Mouse (Mus musculus) A20 (cell line): ENCODE measurements around the gene Vsir.

Experiments
- DNase-seq: peaks from one replicate; pipeline ENCODE4 v3.0.0-alpha.2; 2011; ENCODE audit warnings: low read depth, low spot score

The Vsir gene

DNA sequence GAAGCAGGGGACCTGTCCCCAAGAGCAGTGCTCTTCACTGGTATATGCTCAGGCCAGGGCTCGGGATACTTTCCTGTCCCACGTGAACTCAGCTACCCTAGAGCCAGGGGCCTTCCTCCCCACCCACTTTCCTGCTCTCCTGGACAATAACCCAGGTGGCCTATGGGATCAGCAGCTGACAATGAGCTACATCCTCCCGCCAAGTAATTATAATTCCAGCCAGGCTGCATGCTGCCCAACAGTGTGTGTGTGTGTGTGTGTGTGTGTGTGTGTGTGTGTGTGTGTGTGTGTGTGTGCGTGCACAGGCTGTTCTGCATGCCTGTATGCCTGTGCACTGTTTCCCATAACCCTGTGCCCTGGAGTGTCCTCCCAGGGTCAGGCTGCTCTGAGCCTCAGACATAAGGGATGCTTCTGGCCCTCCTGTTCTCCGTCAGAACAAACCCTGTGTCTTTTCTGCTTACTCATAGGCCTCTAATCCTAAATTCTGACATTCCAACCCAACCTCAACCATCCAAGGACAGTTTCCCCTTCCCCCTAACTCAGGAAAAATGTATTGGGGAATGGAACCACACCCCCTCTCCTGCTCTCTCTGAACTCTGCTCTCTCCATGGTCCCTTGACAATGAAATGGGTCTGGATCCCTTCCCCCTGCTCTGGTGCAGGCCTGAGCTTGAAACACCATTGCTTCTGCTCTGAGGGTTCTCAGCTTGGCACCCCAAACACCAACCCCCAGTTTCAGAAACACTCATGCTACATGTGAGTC, 6.8 kb downstream of the Vsir start:
- DNase-seq, result no peak

DNA sequence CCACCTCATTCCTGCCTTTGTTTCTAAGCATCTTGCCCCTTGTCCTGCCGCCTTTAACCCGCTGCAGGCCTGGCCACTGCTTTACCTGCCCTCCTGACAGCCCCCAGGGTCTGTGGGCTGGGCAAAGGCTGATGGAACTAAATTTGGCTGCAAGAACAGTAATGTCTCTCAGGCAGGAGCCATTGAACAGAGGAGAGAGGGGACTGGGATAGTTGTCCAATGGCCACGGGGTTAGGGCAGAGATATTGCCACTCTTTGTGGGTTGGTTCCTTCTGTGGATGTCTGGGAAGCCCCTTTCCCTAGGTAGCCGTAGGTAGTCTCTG, 7.3 kb downstream of the Vsir start:
- no peak for DNase-seq

- DNase-seq, result no peak
Measured at GRCm38 (mm10) chr10:60354881-60355677, 8.4 kb downstream of the Vsir start.

DNA sequence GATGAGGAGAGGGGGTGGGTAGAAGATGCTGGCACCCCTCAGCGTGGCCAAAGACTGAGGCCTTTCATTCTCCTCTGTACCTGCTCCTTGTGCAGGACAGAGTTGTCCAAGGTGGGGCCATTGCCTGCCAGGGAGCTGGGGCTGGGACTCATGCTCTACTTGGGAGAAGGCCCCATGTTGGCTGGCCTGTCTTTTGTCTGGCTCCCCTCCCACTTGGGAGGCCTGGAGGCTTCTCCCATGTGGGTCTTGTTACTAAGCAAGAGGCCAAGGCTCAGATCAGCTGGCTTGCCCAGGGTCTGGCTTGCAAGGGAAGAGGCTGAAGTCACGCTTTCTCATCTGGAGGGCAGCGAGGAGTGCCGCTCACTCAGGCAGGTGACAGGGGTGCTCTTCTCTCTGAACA, 10.8 kb downstream of the Vsir start:
- DNase-seq, result no peak

- no peak for DNase-seq
Measured at GRCm38 (mm10) chr10:60357901-60358300, 11.2 kb downstream of the Vsir start.

DNA sequence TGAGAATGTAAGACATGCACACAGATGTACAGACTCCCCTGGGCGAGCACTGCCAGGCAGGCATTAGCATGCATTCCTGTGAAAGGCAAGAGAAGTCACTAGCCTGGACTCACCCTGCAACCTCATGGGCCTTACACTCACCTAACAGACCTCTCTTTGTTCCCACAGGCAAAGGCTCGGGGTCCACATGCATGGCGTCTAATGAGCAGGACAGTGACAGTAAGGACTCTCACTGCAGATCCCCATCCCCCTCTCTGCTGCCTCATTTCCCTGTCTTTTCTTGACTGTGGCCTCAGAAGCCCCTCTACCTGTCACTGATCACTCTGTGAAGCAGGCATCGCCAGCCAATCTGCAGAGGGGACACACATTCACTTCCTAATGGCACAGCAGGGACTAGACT, 12.1 kb downstream of the Vsir start:
- DNase-seq, result no peak

GRCm38 (mm10) chr10:60361615-60362309, 15.1 kb downstream of the Vsir start:
- DNase-seq, result no peak

DNA sequence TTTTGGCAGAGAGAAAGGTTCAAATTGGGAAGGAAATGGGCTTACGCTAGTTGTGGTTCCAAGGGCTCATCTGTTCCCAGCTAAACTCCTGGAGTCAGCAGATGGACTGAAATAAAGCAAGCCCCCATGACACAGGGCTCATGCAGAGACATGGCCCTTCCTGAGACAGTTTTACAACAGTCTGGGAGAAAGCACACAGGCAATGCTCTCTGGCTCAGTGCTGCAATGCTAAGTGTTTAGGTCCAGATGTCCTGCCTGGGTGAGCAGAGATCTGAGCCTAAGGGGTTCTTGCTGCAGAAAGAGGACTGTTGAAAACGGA, 15.6 kb downstream of the Vsir start:
- DNase-seq, result no peak

- DNase-seq, result no peak
Measured at GRCm38 (mm10) chr10:60363426-60363825, 16.8 kb downstream of the Vsir start.

DNA sequence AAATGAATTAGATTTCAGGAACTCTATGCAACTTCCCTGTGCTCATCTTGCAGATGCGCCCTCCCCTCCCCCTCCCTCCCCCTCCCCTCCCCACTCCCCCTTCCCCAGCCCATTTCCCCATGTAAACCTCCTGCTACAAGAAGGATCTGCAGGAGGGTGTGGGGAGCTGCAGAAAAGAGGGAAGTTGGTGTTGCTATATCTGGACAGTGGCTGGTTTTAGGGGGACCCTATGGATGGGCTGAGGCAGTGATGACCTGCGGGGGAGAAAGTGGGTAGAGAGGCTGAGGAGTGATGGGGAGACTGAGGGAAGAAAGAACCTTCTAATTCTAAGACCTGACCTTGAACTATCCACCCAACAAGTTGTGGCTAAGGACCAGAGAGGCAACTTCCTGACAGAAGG, 20.5 kb downstream of the Vsir start:
- DNase-seq, result no peak

DNA sequence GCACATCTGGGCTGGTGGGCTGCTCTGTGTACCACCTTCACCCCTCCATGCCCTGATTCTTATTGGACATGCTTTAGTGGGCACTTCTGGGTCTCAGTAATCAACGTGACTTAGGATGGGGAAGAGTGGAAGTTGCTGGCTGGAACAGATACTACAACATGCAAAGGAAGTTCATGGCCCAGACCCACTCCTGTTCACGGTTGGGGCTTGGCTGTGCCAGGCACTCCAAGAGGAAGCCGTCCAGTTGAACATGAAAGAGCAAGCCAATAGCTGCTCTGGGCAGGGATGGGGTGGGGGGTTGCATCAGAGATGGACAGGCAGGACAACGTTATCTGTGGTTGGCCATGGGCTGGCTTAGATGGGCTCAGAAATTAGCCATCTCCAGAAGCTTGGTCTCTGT, 21.3 kb downstream of the Vsir start:
- DNase-seq, result no peak

- DNase-seq, result no peak
Measured at GRCm38 (mm10) chr10:60369405-60369804, 22.8 kb downstream of the Vsir start.

DNA sequence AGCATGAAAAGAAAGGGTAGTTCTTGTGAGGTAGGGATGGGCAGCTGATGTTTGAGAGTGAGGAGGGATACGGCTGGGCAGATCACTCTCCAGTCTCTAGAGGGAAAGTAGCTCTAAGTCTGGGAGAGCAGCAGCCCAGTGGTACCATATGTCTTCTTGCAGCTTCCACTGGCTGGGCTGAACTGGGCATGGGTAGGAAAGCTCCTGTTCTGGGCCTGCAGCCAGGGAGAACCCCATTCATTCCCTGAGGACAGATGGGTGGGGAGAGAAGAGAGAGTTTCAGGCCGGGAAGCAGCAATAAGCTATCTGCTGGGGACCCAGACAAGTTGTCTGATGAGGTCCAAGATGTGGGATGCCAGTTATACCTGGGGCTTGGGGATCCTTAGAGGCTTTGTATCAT, 23.4 kb downstream of the Vsir start:
- no peak for DNase-seq

GRCm38 (mm10) chr10:60370601-60371061, 24.0 kb downstream of the Vsir start:
- no peak for DNase-seq

GRCm38 (mm10) chr10:60371596-60372386, 25.1 kb downstream of the Vsir start:
- DNase-seq, result peak; percentile 29

GRCm38 (mm10) chr10:60373543-60373936, 26.9 kb downstream of the Vsir start:
- DNase-seq, result no peak

GRCm38 (mm10) chr10:60373937-60374578, 27.4 kb downstream of the Vsir start:
- DNase-seq, result no peak

DNA sequence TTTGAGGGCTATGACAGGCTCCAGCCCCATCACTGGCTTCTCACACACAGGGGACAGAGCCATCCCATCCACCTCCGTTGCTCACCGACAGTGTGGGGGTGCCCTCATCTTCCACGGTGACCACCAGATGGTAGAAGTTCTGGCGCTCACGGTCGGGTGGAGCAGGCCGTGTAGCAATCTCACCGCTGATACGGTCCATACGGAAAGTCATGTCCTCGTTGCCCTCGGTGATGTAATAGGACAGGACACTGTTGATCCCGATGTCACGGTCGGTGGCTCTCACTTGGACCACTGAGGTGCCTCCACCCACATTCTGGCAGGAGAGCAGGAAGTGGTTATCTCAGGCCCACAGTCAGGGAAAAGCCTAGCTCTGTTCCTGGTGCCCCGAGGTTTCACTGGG, 30.1 kb downstream of the Vsir start:
- no peak for DNase-seq

DNA sequence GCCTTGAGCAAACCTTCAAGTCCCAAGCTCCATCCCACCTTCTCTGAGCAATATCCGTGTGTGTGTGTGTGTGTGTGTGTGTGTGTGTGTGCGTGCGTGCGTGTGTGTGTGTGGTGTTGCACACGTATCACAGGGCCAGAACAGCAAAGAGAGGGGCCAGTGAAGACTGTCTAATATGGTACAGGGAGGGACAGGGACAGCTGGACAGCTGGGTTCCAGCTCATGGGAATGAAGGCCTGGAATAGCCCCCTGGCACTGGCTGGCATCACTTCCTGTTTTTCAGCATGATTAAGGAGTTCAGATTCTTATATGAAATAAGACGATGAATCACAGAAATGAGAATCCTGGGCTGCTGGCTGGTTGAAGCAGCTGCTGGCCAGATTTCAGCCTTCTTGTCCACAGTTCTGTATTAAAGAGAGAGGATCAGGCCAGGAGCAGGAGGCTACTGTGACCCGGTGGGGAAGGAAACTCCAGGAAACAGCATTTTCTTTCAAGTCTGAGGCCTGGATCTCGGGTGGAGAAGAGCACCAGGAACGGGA, 32.8 kb downstream of the Vsir start:
- no peak for DNase-seq

DNA sequence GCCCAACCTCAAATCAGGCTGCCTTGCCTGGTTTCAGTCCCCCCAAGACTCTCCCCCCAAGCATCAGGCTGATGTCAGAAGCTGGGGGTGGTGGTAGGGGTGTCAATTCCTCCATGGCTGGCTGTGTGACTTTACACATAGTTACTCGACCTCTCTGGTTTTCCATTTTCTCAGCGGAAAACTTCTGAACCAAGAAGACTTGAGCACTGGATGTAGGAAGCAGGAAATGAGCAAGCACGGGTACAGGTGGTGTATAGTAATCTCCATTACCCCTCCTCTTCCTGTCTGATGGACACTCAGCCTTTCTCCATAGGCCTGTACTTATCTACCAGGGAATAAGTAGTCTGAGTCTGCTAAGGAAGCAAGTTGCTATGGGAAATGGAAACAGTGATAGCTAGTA, 33.6 kb downstream of the Vsir start:
- DNase-seq, result no peak
